In genomic region chr5:146293919-146294700, GRCm38 (mm10) we compare ENCODE assay signal across 18 mouse cellular contexts.
DNase-seq lines count a peak whose midpoint lies in the region; TF ChIP-seq lines count a peak whose summit lies in the region.
"Had no signal": no experiment of that assay in that cellular context is flagged by ENCODE, and none has a peak within 500 bp of the region (broad histone marks: within the 10 kb centered on the region; RNA-seq: fewer than 3 reads in every experiment).

No protein-coding gene starts in this region.

- H3K27ac ChIP-seq in liver, adult 2 months (replicated peaks; ENCODE audit: insufficient read depth, low read depth, low read length), result peak overlapping the region; percentile 79
- H3K27ac ChIP-seq: embryonic facial prominence, embryonic 15.5 days; hindbrain, embryonic 15.5 days; liver, embryonic 14.5 days; midbrain, embryonic 10.5 days had no signal

- H3K4me3 ChIP-seq in liver, adult 2 months (ENCODE audit: insufficient read depth, low read depth, low read length), result no peak overlapping the region
- H3K4me3 ChIP-seq: embryonic facial prominence, embryonic 15.5 days; hindbrain, embryonic 15.5 days; midbrain, embryonic 10.5 days had no signal

- H3K27me3 ChIP-seq in liver, adult 2 months (ENCODE audit: control insufficient read depth, insufficient read depth, low read length), result no peaks in the 10 kb centered on the region
- H3K27me3 ChIP-seq: embryonic facial prominence, embryonic 15.5 days; hindbrain, embryonic 15.5 days had no signal

- H3K9ac ChIP-seq in liver, adult 2 months (ENCODE audit: low read depth, low read length), result no peak overlapping the region
- H3K9ac ChIP-seq: embryonic facial prominence, embryonic 15.5 days; hindbrain, embryonic 15.5 days; liver, embryonic 14.5 days had no signal

- 32% methylated on average over 11 of the region's 11 CpGs for WGBS in liver, adult 2 months

- H3K36me3 ChIP-seq in liver, adult 2 months (ENCODE audit: control insufficient read depth, insufficient read depth, low read length), result peaks cover 18% of the 10 kb centered on the region; the same call in 1 of the 2 replicates

- no peak for TF ChIP-seq POLR2A in liver, adult 2 months (IDR thresholded peaks at IDR 0.05; ENCODE audit: extremely low read depth, insufficient read depth, low read length)

- H3K79me2 ChIP-seq in liver, adult 2 months (ENCODE audit: control insufficient read depth, insufficient read depth, low read length), result 0 out of 2 replicates have a peak, but pooled peaks cover 2% of the 10 kb centered on the region

- peak; percentile 82 for DNase-seq in liver, adult 2 months (ENCODE audit: extremely low read depth, low read depth, low spot score)
- DNase-seq in liver, result no peak
- DNase-seq in kidney, adult 8-10 months, result peak; percentile 63 to 65
- DNase-seq in kidney, postnatal 36 days, result peak; percentile 65 to 76
- DNase-seq in lung, postnatal 36 days, result peak; percentile 27
- DNase-seq in gastrocnemius, adult 8-10 months (ENCODE audit: low spot score in 2 of 2), result no peak
- DNase-seq in cerebellum, adult 9-10 months, result no peak
- DNase-seq: adrenal gland, postnatal 14 days; cerebellum, postnatal 10 days; embryo, embryonic 11 days; gastrocnemius, postnatal 14 days; heart, postnatal 14 days; spleen, adult 18-20 months; thymus, adult 18-20 months had no signal

- peaks cover 28% of the 10 kb centered on the region for H3K4me1 ChIP-seq in liver, adult 2 months (ENCODE audit: control insufficient read depth, insufficient read depth, low read length)
- H3K4me1 ChIP-seq: embryonic facial prominence, embryonic 15.5 days; midbrain, embryonic 10.5 days had no signal

- TF ChIP-seq CTCF in liver, adult 2 months (IDR thresholded peaks at IDR 0.05; ENCODE audit: low read depth, low read length), result no peak

Comparison
In these comparisons a context has a peak if more than half of its experiments do, and no peak if none do; other contexts are left out.
1. DNase-seq: peak in liver, adult 2 months (single experiment), kidney, adult 8-10 months (2 of 2), kidney, postnatal 36 days (2 of 2) and lung, postnatal 36 days (single experiment); none in liver (single experiment), gastrocnemius, adult 8-10 months (0 of 2) and cerebellum, adult 9-10 months (single experiment).